Mouse (Mus musculus) heart, postnatal 10 days (tissue): Measurements from ENCODE around the gene Mocs3. TPM values are rescaled to one million over a fixed set of nuclear protein-coding genes. Genes with fewer than 3 reads are reported as not detected.

Experiments
- total RNA-seq, 2 experiments: library from RNA; stranded (reverse); gene quantifications; 2 replicates each; pipeline ENCODE4 v1.2.3; 2021

The Mocs3 gene
- total RNA-seq, 2 experiments from 2014 or later, result 6.1 to 7.4 TPM

Other genes starting within 250 kb of the Mocs3 start
- gene Ripor3, start 220.0 kb upstream of the Mocs3 start, total RNA-seq, result under 1 TPM; 0.91 to 0.97 TPM
- 1 to 10 TPM; 3.4 to 4.9 TPM for gene Pard6b, start 149.6 kb upstream of the Mocs3 start, total RNA-seq
- gene Adnp, start 23.5 kb upstream of the Mocs3 start, total RNA-seq, result 10 to 100 TPM; 47.0 to 53.1 TPM
- 10 to 100 TPM; 21.0 to 24.2 TPM for gene Gm20716, start 258 bp upstream of the Mocs3 start, total RNA-seq
- gene Dpm1, start within 50 bp of the Mocs3 start, total RNA-seq, result 10 to 100 TPM; 59.4 to 64.5 TPM
- under 1 TPM; 0.07 to 0.36 TPM for gene Kcng1, start 51.1 kb downstream of the Mocs3 start, total RNA-seq